Mouse (Mus musculus) embryonic stem cell, embryonic (primary cell): ENCODE measurements around the gene Txndc2.

Experiments used
- CTCF ChIA-PET, 4 experiments: fragments of 300-600 bp in 2 of 4; fragments of 350-600 bp in 2 of 4; sonication (Branson Sonifier 250); formaldehyde crosslinking; loops; one replicate each; lab custom pipeline; 2022; ENCODE audit warnings: inconsistent platforms in 2 of 4; lab: Charles Lee
- POLR2A ChIA-PET, 4 experiments: fragments of 300-600 bp in 2 of 4; fragments of 350-600 bp in 2 of 4; sonication (Branson Sonifier 250); formaldehyde crosslinking; loops; one replicate each; lab custom pipeline; 2022; ENCODE audit warnings: antibody characterized with exemption in 4 of 4, inconsistent platforms in 1 of 4; lab: Charles Lee

Txndc2 gene

DNA sequence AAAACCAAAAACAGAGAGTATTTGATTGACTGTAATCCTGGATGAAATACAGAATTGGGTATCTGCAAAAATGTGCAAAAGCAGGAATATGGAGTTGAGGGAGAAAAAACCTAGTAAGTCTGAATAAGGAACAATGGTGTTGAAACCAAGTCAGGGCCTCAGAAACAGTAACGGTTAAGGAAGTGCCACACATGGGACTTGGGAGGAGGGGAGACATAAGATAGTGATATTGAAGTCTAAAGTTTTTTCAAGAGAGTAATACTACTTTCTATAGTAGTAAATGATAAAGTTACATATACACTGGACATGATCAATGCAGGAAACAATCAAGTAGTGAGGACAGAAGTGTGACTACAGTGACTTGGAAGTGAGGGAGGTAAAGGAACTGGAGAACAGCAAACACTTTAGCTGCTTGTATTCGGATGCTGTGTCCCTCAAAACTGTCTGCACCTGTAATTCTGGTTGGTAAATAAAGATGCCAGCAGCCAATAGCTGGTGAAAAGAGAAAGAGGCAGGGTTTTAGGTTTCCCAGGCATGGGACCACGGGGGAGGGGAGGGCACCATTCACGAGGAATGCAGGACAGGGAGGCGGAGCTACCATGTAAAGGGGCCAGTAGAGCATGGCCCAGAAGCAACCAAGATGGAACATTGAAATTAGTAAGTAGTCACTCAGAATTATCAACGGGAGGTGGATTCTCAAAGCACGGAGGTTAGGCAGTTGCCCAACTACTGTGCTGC lies 34.2 kb downstream of the Txndc2 start:
- POLR2A ChIA-PET, result interaction anchor here in 2 of 4 experiments (0.6 to 1.5 kb wide), 5 partner anchors 12 to 116 kb away, joined by 3 to 4 read pairs (median 3); no protein-coding TSS in a partner anchor
- CTCF ChIA-PET, result interaction anchor here in 1 of 4 experiments (0.6 kb wide), 1 partner anchor 66 kb away, joined by 3 read pairs; no protein-coding TSS in a partner anchor

DNA sequence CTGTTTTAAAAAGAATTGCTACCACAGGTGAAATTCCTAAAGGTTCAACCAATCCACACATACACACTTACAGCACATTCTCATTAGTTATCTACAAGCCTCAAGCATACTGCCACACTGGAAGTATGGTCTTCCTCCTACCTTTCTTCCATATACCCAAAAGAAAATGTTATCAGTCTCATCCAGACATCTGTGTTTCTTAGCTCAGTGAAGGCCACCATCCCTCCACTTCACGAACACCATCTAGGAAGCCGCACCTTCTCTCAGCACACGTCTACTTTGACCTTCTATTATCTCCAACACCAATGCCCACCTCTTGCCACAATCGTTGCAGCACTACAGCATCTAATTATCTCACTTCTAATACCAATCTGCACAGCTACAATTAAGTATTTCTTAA lies 36.0 kb downstream of the Txndc2 start:
- ChIA-PET CTCF (no interaction called here), POLR2A (interaction anchor here in 2 of 4 experiments (0.5 to 1.5 kb wide), 4 partner anchors 10 to 873 kb away, joined by 3 to 5 read pairs (median 4); no protein-coding TSS in a partner anchor)

GRCm38 (mm10) chr17:65604892-65605291 lies 37.1 kb downstream of the Txndc2 start:
- CTCF ChIA-PET, result interaction anchor here in 1 of 4 experiments (0.7 kb wide), 1 partner anchor 8 kb away, joined by 3 read pairs; no protein-coding TSS in a partner anchor
- POLR2A ChIA-PET, result interaction anchor here (0.6 to 1.8 kb wide), 9 partner anchors 8 to 97 kb away, joined by 3 to 20 read pairs (median 3); partner anchors contain the start of gene Vapa (in 3 of the 4)

GRCm38 (mm10) chr17:65604315-65604714 lies 37.7 kb downstream of the Txndc2 start:
- CTCF ChIA-PET, result interaction anchor here in 1 of 4 experiments (0.7 kb wide), 1 partner anchor 7 kb away, joined by 3 read pairs; no protein-coding TSS in a partner anchor

GRCm38 (mm10) chr17:65597857-65598486 lies 44.0 kb downstream of the Txndc2 start:
- POLR2A ChIA-PET, result interaction anchor here in 3 of 4 experiments (0.5 to 7.5 kb wide), 12 partner anchors 9 to 513 kb away, joined by 3 to 69 read pairs (median 4); partner anchors contain the start of gene Vapa (in 3 of the 3)
- CTCF ChIA-PET, result interaction anchor here in 2 of 4 experiments (0.6 to 0.7 kb wide), 2 partner anchors 26 to 1732 kb away, joined by 3 read pairs; no protein-coding TSS in a partner anchor

More at GRCm38 (mm10) chr17:65604315-65604714, 37.7 kb downstream of the Txndc2 start:
- POLR2A ChIA-PET, result interaction anchor here in 3 of 4 experiments (0.9 to 1.8 kb wide), 4 partner anchors 9 to 19 kb away, joined by 3 to 20 read pairs (median 5); partner anchors contain the start of gene Vapa (in 3 of the 3)

DNA sequence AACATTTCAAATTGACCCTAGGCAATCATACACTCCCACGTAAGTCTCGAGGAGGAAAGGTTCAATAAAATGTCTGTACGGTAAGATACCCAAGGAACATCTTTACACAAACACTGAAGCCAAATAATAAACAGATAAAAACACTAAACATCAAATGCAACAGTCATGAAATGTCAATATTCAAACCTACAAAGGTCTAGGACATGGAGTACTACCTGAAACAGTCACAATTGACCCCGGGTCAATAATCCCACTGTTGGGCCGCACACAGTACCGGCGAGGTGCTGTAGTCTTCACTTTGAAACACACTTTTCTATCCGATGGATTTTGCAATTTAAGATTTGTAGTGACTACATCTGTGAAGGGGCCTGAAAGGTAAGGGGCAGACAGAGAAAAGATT lies 47.3 kb downstream of the Txndc2 start:
- CTCF ChIA-PET, result no interaction called here
- POLR2A ChIA-PET, result interaction anchor here in 1 of 4 experiments (4.1 kb wide), 1 partner anchor 9 kb away, joined by 19 read pairs; no protein-coding TSS in a partner anchor
